Mouse (Mus musculus): ENCODE results near the gene Pxmp4.

DNA sequence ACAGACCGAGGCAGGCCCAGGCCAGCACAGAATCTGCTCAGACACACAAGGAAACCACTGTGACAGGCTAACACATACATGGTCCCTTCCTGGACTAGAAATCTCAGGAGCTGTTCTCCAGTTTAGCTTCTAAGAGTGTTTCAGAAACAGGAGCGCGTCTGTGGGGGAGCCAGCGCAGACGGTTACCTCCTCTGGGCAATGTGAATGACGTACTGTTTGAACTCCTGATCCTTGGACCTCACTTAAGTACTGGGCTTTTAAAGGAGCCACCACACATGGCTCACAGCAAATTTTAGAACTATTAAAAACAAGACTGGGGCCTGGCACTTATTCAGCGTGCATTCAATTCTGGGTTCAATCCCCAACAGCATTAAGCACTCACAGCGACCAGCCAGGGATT lies 36.9 kb downstream of the Pxmp4 start:
- TF ChIP-seq CTCF (IDR thresholded peaks at IDR 0.05; ENCODE audit: insufficient read depth, low read length) (no peak), POLR2A (IDR thresholded peaks at IDR 0.05; ENCODE audit: borderline replicate concordance, extremely low read depth, low read depth, low read length) (no peak)

Data from lung, adult 2 months (tissue).